Mouse (Mus musculus): Measurements from ENCODE around the gene Slc25a13. TPM values are rescaled to one million over a fixed set of nuclear protein-coding genes. Genes with fewer than 3 reads are reported as not detected.

Gene Slc25a13
- polyA plus RNA-seq (2012; rRNA removed): 6.1 and 6.7 TPM in 2 replicates

DNA sequence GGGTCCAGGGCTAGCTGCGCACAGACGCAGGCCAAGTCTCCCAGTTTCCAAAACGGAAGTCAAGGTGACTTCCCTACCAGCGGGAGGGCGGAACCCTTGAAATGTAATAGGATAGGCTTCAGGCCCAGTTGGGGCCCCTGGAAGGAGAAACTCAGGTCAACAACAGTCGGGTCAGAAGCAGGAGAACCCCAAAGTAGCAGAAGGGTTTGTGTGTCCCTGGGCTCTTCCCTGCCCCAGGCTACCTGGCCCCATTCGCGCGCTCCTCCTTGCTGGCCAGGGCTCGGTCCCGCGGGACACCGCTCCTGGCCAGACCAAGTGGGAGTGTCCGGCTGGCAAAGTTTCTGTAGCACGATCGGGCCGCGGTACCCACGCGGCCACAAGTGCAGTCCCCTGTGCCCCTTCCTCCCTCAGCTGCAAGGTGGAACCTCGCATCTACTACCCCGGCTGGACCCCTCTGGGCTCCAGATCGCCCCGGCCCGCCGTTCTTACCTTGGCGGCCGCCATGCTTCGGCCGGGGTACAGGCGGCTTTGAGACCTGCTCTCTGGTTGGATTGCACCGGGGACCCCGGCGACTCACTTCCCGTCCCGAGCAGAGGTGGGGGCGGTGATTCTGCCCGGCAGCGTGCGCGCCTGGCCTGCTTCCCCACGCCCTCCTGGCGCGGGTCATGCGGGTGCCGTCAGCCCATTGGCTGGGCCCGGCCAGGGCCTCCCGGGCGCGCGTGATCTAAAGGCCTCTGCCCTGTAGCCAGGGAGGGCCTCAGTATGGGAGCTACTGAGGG lies at the start of gene Slc25a13:
Gene Slc25a13, minus strand, starts transcription at position 667 of the 779 bp plus-strand sequence.
- DNase-seq (ENCODE audit: low read depth, low spot score): no peak
- under 1% methylated on average over 51 of the region's 51 CpGs for WGBS

- DNase-seq (ENCODE audit: low read depth, low spot score): no peak
- 75% methylated on average over 7 of the region's 7 CpGs for WGBS
Measured at GRCm38 (mm10) chr6:6265761-6266160, 48.8 kb upstream of the Slc25a13 start.

DNA sequence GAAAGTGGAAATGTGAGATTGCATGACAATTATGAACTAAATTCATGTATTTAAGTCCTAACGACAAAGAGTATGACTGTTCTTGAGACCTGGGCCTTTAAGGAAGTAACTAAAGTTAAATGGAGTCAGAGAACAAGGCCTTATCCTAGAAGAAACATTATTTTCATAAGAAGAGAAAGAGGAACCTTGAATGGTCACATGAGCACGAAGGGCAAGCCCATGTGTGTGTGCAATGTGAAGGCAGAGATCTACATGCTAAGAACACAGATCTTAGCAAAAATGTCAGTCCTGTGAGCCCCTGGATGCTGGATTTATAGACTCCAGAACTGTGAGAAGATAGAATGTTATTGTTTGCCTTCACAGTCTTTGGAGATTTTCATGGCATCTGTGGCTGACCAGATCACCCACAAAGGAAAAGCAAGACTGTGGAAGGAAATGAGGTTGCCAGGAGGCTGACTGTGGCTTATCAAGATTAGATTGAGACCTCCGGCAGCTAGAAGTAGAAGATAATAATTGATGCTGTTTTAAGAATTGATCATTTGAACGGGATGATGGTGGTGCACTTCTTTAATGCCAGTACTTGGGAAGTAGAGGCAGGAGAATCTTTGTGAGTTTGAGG lies 46.4 kb upstream of the Slc25a13 start:
- WGBS: 80% methylated on average over 4 of the region's 4 CpGs
- no peak for DNase-seq (ENCODE audit: low read depth, low spot score)

GRCm38 (mm10) chr6:6260917-6261316 lies 43.9 kb upstream of the Slc25a13 start:
- WGBS: 67% methylated on average over 4 of the region's 4 CpGs
- no peak for DNase-seq (ENCODE audit: low read depth, low spot score)

GRCm38 (mm10) chr6:6248500-6248899 lies 31.5 kb upstream of the Slc25a13 start:
- no peak for DNase-seq (ENCODE audit: low read depth, low spot score)
- 35% methylated on average over 7 of the region's 7 CpGs for WGBS

DNA sequence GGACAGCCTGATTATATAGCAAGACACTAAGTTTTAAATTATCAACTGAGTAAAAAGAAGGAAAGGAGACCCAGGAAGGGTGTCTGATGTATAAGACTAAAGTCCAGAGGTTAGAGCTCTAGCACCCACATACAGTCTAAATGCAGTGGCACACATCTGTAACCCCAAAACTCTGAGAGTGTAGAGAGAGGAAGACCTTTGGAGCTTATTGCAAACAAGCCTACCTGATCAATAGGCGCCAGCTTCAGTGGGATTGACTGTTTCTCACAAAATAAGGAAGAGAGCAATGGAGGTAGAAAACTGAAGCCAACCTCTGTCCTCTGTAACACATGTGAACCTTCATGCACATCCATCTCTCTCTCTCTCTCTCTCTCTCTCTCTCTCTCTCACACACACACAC lies 26.9 kb upstream of the Slc25a13 start:
- WGBS: 80% methylated on average over 1 of the region's 1 CpGs
- no peak for DNase-seq (ENCODE audit: low read depth, low spot score)

DNA sequence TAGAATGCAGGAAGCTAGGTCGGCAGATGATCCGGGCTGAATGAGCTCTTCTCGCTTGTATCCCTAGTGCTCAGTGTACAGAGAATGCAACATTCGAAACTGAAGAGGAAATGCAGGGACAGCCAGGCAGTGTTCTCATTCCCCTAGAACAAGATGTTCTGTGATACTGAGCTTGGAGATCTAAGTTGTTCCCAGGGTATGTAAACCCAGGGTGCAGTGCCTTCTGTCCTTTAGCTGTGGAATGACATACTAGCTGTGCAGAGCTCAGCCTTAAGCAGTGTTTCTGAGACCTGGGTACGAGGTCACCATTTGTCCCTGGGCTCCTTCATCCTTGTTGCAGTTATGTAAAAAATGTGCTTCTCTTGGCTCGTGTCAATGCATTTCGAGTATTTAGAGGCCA lies 25.1 kb upstream of the Slc25a13 start:
- no peak for DNase-seq (ENCODE audit: low read depth, low spot score)
- WGBS: 60% methylated on average over 7 of the region's 7 CpGs

DNA sequence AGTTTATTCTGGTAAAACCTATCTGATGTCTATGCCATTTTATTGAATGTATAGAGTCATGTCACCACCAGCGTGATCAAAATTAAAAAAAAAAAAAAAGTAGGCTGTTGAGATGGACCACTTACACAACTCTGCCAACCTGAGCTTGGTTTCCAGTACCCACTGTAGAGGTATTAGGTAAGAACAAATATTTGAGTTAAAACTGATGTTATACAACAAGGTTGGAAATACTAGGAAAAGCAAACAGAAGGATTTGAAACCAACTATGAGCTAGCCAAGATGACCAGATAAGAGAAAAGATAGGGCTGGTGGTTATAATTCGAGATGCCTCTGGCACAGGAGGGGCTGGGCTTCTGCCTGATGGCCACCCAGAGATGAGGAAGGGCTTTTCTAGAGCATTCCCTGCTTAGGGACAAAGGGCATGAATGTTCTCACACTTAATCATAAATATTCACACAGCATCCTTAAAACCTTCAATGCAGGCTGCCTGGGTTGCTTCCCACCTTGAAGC lies 19.9 kb upstream of the Slc25a13 start:
- 71% methylated on average over 2 of the region's 2 CpGs for WGBS
- DNase-seq (ENCODE audit: low read depth, low spot score): no peak

DNA sequence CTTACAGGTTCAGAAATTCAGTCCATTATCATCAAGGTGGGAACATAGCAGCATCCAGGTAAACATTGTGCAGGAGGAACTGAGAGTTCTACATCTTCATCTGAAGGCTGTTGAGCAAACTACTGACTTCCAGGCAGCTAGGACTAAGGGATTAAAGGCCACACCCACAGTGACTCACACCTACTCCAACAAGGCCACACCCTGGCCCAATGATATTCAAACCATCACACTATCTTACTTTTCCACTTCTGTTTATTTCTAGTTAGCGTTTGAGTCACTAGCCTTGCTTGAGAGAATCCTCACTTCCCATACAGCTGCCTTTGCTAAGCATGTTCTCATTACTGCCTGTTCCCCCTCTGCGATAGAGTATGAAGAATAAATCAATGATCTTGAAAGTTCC lies 13.3 kb upstream of the Slc25a13 start:
- 72% methylated on average over 2 of the region's 2 CpGs for WGBS
- no peak for DNase-seq (ENCODE audit: low read depth, low spot score)

DNA sequence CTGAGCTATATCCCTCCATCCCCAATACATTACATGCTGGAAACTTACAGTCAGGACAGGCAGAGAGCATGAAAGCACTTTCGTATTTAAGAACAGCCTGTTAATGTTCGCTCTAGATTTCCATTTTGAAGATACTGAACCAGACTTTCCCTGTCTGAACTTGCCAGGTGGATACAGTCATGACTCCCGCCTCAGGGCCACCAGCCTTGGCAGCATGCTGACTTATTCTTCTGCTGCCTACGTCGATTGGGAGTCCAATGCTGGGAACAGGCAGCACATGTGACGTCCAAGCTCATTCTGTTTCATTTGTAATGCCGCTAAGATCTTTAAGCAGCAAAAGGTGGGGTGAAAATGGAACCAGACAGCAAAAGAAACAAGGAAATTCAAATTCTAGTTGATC lies 5.7 kb upstream of the Slc25a13 start:
- no peak for DNase-seq (ENCODE audit: low read depth, low spot score)
- WGBS: 59% methylated on average over 7 of the region's 7 CpGs

DNA sequence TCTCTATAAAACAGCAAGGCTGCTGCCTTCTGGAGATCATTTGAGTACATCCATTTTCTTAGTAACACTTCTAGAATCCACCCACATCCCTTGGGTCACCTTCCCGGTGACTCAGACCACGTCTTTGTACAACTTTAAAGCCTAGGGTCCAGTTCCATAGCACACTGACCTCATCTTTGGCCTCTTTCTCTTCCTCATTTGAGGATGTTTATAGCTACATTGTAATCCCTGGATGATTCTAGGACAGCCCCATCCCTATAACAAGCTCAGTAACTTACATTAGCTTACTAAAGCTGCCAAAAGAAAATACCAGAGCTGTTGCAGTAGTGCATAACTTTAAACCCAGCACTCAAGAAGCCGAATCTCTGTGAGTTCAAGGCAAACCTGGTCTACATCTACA lies 3.6 kb upstream of the Slc25a13 start:
- no peak for DNase-seq (ENCODE audit: low read depth, low spot score)
- 57% methylated on average over 3 of the region's 3 CpGs for WGBS

DNA sequence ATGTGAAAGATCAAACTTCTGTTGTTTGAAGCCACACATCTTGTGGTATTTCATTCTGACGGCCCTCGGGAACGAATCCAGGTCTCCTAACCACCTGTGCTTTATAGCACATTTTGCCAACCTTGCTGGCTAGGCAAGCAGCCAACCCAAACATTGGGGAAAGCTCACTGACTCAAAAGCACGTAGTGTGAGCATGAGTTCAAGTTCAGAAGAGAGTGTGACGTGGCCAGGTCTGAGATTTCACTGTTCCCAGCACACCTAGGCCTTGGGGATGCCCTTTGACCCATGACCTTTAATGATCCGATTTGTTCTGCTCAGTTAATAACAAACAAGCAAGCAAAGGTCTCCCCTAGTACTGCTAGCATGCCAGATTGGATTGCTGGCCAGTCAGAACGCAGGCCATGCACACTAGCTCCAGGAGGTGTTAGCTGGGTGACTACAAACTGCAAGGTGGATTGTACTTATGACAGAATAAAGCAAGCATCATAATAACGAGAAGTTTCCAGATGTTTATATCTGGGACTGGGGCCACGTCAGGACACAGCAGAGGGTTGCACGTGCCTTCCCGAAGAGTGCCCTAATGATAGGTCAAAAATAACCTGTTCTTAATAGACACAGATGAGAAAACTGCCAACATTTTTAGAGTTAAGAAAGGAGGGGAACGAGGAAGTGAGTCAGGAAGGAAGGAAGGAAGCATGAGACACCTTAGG lies 2.8 kb upstream of the Slc25a13 start:
- DNase-seq (ENCODE audit: low read depth, low spot score): no peak
- WGBS: 38% methylated on average over 12 of the region's 12 CpGs

- DNase-seq (ENCODE audit: low read depth, low spot score): no peak
- WGBS: 11% methylated on average over 5 of the region's 5 CpGs
Measured at GRCm38 (mm10) chr6:6217286-6217625, 283 bp upstream of the Slc25a13 start.

DNA sequence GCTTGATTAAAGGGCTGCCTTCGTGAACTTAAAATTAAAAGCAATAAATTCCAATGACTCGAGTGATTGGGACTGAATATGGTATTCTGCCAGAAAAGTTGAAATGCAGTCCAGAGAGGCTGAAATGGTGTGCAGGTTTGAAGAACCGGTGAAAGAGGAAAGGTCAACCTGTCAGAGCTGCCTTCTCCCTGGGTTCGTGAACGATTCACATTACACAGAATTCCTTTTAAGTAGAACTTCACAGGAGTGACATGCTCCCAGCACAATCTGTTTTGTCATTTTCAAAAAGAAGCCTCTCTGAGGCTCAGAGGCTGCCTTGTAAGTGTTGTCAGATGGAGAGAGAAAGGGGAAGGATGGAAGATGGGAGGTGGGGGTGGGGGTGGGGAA lies 860 bp downstream of the Slc25a13 start:
- 21% methylated on average over 5 of the region's 5 CpGs for WGBS
- DNase-seq (ENCODE audit: low read depth, low spot score): no peak

- DNase-seq (ENCODE audit: low read depth, low spot score): no peak
- 67% methylated on average over 8 of the region's 8 CpGs for WGBS
Measured at GRCm38 (mm10) chr6:6212360-6213310, 4.3 kb downstream of the Slc25a13 start.

GRCm38 (mm10) chr6:6211958-6212357 lies 5.0 kb downstream of the Slc25a13 start:
- no peak for DNase-seq (ENCODE audit: low read depth, low spot score)
- 82% methylated on average over 3 of the region's 3 CpGs for WGBS

DNA sequence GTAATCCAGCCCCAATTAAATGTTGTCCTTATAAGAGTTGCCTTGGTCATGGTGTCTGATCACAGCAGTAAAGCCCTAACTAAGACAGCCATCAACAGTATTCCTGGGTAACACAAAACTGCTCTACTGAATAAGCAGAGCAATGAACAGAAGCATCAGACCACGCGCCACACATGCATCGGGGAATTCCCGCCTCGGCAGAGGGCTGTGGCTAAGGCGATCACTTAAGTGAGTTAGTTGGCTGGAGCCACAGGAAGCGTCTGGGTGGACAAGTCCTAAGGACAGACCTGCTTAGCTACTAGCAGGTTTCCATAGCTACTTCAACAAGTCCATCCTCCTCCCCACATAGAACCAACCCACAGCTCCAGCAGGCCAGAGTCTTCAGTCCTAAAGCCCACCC lies 6.3 kb downstream of the Slc25a13 start:
- WGBS: 92% methylated on average over 7 of the region's 7 CpGs
- DNase-seq (ENCODE audit: low read depth, low spot score): no peak

DNA sequence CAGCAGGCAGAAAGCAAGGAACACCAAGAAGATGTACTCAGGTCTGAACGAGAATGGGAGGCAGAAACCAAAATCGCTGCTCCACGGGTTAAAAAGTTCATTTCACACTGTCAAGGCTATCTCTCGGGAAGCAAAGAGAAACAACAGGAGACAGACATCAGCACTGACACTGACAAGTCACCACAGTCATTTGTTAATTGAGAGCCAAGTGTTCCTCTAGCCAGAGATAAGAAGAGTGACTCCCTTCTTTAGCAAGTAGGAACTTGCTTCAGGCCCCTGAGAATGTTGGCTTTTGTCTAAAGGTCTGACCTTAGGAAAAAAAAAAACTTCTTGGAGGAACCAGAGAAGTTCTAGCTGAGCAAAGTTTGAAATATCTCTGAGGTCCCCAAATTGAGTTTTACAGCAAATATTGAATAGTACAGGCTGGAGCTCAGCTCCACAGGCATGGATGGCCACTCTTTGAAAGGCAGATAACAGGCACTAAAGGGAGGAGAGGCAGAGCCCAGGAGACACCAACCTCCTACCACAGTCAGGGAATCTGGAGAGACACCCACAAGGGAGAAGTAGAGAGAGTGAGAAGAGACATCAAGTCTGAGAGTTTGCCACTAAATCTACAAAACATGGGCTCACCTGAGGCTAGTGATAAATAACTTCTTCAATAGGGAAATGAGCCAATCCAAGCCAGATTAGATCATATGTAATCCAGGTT lies 8.5 kb downstream of the Slc25a13 start:
- no peak for DNase-seq (ENCODE audit: low read depth, low spot score)
- WGBS: 69% methylated on average over 4 of the region's 4 CpGs

- no peak for DNase-seq (ENCODE audit: low read depth, low spot score)
Measured at GRCm38 (mm10) chr6:6207836-6208235, 9.1 kb downstream of the Slc25a13 start.

More at GRCm38 (mm10) chr6:6207836-6208235, 9.1 kb downstream of the Slc25a13 start:
- 61% methylated on average over 3 of the region's 3 CpGs for WGBS
